Mouse (Mus musculus): ENCODE results near the gene Ctnnd2.
A peak's percentile ranks its signal among the peaks of the same experiment; 100 is the strongest.

The Ctnnd2 gene

GRCm38 (mm10) chr15:30386489-30386888, 214.1 kb downstream of the Ctnnd2 start:
- DNase-seq (ENCODE audit: low read depth, low spot score), result no peak

- DNase-seq (ENCODE audit: low read depth, low spot score), result no peak
Observed at GRCm38 (mm10) chr15:30387244-30387643, 214.9 kb downstream of the Ctnnd2 start.

DNA sequence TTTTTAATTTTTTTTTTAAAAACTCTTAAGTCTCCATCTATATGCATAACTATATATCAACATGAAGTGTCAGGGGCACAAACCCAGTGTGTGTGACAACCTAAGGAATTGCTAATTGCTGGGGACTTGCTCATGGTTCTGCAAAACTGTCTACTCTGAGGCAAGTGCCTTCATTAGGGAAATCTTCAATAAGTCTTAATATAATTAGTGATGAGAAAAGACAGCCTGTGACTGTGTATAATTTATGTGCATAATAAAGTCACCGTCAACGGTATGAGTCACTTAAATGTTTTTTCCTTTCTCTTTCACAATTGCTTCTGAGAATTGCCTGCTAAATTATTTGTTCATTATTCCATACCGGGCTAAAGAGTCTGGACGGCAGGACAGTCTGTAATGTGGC, 228.7 kb downstream of the Ctnnd2 start:
- DNase-seq (ENCODE audit: low read depth, low spot score), result no peak

- DNase-seq (ENCODE audit: low read depth, low spot score), result peak; percentile 32
Observed at GRCm38 (mm10) chr15:30406254-30406653, 233.9 kb downstream of the Ctnnd2 start.

GRCm38 (mm10) chr15:30423146-30423545, 250.8 kb downstream of the Ctnnd2 start:
- no peak for DNase-seq (ENCODE audit: low read depth, low spot score)

GRCm38 (mm10) chr15:30424290-30424689, 251.9 kb downstream of the Ctnnd2 start:
- DNase-seq (ENCODE audit: low read depth, low spot score), result peak; percentile 8

DNA sequence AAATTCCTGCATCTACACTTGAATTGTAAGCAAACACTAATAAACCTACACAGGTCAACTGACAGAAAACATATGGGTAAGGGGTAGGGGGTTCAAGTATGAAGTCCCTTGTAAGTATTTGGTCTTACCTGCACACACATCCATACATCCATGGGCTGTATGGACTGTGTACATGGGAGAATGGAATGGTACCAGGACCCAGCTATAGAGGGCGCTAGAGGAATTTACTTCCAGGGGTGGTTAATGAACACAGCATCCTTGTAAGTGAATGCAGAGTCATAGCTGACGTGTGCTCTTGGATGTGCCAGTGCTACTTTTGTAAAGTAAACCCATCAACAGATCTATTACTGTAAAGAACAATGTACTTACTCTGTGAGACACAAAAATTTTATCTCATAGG, 254.9 kb downstream of the Ctnnd2 start:
- DNase-seq (ENCODE audit: low read depth, low spot score), result peak; percentile 56

- DNase-seq (ENCODE audit: low read depth, low spot score), result no peak
Observed at GRCm38 (mm10) chr15:30439045-30439444, 266.7 kb downstream of the Ctnnd2 start.

- no peak for DNase-seq (ENCODE audit: low read depth, low spot score)
Observed at GRCm38 (mm10) chr15:30450765-30451164, 278.4 kb downstream of the Ctnnd2 start.

GRCm38 (mm10) chr15:30451921-30452320, 279.5 kb downstream of the Ctnnd2 start:
- no peak for DNase-seq (ENCODE audit: low read depth, low spot score)

DNA sequence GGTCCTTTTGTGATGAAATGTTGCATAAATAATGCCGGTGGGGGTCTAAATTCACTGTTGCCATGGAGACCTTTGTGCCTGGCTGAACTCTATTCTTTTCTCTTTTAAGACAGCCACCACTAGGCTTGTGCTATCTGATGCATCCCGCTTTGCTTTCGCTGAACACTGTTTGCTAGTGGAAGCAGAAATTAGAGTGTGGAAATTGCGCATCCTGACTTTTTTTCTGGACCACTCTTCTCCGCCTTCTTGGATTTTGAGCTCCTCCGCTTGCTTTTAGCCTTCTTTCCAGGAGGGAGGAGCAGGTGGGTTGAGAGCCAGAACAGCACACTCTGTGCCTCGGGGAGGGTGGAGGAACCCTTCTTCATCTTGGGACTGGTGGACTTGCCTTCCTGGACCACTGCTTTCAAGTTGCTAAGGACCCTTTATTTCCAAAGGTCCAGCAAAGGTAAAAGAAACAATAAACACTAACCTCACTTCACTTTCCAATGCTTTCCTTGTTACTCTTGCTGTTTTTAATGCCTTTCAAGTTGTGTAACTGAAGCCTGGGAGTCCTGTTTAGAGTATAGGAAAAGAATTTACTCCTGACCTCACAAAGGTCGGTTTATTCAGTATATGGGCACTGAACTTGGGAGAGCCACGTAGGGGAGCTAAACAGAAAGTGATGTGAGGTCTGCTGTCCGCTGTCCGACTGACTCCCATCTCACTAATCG, 285.3 kb downstream of the Ctnnd2 start:
- DNase-seq (ENCODE audit: low read depth, low spot score), result peak; percentile 62

DNA sequence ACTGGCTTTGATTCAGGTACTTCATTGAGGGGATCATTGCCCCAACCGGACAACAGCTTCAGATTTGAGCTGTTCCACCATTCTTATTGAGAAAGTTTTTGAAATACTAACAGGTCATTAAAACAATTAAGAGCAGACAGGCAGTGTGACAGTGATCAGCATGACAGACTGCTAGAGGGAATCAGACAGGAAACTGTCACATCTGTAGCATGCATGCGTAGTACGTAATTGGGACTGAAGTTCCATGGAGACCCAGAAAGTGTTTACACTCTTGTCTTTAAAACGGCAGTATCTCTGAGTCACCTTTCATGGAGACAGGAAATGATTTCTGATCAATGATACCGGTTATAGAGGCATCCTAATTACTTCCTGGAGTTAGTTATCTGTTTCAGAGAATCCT, 286.3 kb downstream of the Ctnnd2 start:
- no peak for DNase-seq (ENCODE audit: low read depth, low spot score)

- peak; percentile 20 for DNase-seq (ENCODE audit: low read depth, low spot score)
Observed at GRCm38 (mm10) chr15:30460341-30461125, 288.1 kb downstream of the Ctnnd2 start.

- DNase-seq (ENCODE audit: low read depth, low spot score), result no peak
Observed at GRCm38 (mm10) chr15:30462804-30463423, 290.5 kb downstream of the Ctnnd2 start.

DNA sequence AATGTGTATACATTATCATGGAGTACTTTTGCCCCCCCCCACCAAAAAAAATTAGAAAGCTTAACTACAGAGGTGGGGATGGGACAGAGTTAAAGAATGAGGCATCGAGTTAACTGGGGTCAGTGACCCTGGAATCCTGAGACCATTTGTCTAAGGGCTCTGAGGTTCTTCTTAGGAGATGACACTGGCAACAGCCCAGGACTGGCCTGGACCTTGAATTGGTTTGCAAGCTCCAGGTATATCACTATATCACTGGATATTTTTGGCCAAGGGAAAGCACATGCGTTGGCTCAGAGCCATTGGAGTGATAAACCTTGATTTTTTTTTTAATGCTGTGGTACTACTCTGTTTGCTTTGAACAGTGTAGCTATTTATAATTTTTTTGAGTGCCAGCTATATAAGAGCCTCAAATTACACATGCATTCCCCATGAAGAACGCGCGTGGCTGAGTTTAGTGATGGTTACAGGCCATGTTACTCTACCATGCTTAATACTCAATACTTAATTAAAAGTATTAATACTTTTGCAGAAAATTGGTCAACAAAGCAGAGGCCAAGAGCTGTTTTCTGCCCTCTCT, 291.2 kb downstream of the Ctnnd2 start:
- DNase-seq (ENCODE audit: low read depth, low spot score), result no peak

DNA sequence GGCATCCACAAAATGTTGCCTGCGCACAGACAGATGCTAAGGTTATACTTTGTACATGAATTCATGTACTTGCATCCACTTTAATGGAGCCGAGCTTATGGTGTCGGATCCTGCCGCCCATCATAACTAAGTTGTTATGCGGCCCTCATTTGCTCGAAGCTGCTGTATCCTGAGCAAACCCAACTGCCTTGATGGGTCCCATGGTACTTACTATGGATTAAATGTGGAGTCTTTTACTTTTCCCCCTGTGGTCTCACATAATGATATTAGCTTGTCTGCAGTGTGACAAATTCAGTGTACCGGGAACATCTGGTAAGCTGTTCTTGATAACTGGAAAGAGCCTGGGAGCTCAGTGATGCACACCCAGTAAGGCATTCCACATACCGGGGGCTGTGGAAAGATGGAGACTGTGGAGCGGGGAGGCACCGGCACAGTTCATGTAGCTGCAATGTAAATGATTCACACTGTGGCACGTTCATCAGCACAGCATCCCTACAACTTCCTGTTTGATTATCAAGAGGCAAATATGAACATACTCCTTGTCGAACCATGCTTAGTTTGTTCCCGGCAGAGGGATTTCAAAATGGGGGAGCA, 294.7 kb downstream of the Ctnnd2 start:
- no peak for DNase-seq (ENCODE audit: low read depth, low spot score)

DNA sequence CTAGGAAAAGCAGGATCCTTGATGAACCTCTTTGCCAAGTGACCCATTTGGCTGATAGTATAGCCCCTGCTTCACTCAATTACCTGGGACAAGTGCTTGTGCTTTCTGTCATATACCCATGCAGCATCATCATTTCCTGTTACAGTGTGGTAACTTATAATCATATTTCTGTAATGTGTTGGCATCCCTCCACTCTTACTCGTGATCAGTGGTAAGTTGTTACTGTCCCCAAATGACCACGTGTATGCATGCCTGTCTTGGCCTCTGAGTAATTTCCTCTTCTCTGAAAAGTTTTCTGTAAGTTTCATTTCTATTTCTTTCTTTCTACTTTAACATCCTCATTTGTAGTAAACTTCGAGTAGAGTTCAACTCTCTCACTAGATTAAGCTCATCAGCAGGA, 296.4 kb downstream of the Ctnnd2 start:
- no peak for DNase-seq (ENCODE audit: low read depth, low spot score)

DNA sequence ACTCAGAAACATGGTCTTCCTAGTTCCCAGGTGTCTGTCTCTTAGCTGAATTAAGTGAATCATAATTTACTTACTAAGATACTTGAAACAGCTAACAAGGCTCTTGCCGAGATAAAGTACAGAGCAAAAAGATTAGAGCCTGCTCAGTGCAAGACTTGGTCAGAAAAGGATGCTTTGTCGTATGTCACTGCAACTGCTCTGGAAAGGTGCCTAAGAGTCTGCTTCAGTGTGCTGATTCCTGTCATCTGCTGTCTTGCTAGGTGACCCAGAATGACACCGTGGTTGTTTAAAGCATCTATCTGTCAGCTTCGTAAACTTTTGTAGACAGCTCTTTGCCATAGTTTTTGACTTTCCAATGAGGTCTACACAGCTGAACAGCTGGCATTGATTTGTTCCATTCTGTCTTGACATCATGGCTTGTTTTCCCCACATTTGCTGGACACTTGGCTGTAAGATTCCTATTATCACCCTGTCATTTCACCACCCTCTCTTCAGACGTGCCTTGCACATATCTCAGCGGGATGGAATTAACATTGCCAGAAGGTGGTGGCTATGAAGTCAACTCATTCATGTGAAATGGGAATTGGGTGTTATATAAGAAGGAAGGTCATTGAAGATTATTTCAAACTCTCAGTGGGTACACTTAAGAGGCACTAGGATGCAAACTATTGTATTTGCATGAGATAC, 299.0 kb downstream of the Ctnnd2 start:
- DNase-seq (ENCODE audit: low read depth, low spot score), result no peak

GRCm38 (mm10) chr15:30480676-30481075, 308.3 kb downstream of the Ctnnd2 start:
- DNase-seq (ENCODE audit: low read depth, low spot score), result peak; percentile 13

DNA sequence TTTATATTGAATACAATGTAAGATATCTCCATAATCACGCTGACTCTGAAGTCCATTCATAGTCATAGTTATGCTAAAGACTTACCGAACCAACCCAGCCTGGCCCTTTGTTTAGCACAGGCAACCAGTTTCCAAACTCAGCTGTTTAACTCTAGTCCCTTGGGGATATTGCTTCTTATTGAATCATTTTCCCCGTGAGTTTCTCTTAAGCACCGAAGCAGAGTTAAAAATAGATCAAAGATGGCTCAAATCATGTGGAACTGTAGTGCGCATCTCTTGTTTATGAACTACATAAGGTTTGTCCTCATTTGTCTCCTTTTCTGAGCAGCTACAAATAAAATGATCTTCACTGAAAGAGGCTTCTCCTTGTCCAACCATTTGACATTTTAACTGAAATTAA, 334.1 kb downstream of the Ctnnd2 start:
- no peak for DNase-seq (ENCODE audit: low read depth, low spot score)

DNA sequence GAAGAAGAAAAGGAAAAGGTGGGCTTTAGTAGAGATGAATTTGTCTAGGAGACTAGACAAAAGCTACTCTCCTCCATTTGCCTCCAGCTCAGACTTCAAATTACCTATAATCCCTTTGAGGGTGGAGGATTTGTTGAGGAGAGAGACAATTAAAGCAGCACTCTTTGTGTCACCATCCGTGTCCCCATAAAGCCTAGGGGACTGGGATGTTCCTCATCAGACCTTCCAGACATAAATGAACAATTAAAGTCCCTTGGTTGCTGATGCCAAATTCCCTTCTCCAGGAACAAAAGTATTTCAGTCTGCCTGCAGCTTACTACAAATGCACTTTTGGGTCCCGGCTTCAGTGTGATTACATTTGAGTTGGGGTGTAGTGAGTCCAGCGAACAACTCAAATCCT, 340.1 kb downstream of the Ctnnd2 start:
- no peak for DNase-seq (ENCODE audit: low read depth, low spot score)

All from R1 (cell line).